Mouse (Mus musculus) c-Kit-positive CD71-positive TER-119-negative erythroid progenitor cells, embryonic 14.5 days (primary cell): ENCODE data around the gene Sf3b4.
"Not testable (repeated sequence)": the region's sequence is repeated elsewhere in the genome, so short reads cannot be mapped to it uniquely, and the experiment has no call there.

Experiments
- DNase-seq: peaks from one replicate; pipeline ENCODE4 v3.0.0-alpha.2; 2013; ENCODE audit warnings: low read depth

Sf3b4 gene

GRCm38 (mm10) chr3:96173185-96173584, 1.1 kb downstream of the Sf3b4 start:
- no peak for DNase-seq

- not testable (repeated sequence) for DNase-seq
These were observed 1.9 kb downstream of the Sf3b4 start for GRCm38 (mm10) chr3:96174042-96174441.

GRCm38 (mm10) chr3:96175251-96175650, 3.1 kb downstream of the Sf3b4 start:
- no peak for DNase-seq

GRCm38 (mm10) chr3:96178427-96178826, 6.3 kb downstream of the Sf3b4 start:
- DNase-seq = no peak

- no peak for DNase-seq
These were observed 6.8 kb downstream of the Sf3b4 start for GRCm38 (mm10) chr3:96178902-96179301.

- no peak for DNase-seq
These were observed 7.4 kb downstream of the Sf3b4 start for GRCm38 (mm10) chr3:96179531-96179930.

- no peak for DNase-seq
These were observed 8.8 kb downstream of the Sf3b4 start, which contains the start of gene Sv2a for GRCm38 (mm10) chr3:96180727-96181477. Gene Sv2a (plus strand): TSS chr3:96181151.

- no peak for DNase-seq
These were observed 9.6 kb downstream of the Sf3b4 start for GRCm38 (mm10) chr3:96181510-96182381.

- no peak for DNase-seq
These were observed 10.2 kb downstream of the Sf3b4 start for GRCm38 (mm10) chr3:96182382-96182776.

GRCm38 (mm10) chr3:96192977-96193376, 20.8 kb downstream of the Sf3b4 start:
- no peak for DNase-seq

- no peak for DNase-seq
These were observed 22.8 kb downstream of the Sf3b4 start for GRCm38 (mm10) chr3:96194966-96195365.

GRCm38 (mm10) chr3:96195616-96196313, 23.6 kb downstream of the Sf3b4 start:
- DNase-seq = no peak

- no peak for DNase-seq
These were observed 24.5 kb downstream of the Sf3b4 start for GRCm38 (mm10) chr3:96196437-96197128.

GRCm38 (mm10) chr3:96197129-96197749, 25.1 kb downstream of the Sf3b4 start:
- DNase-seq = peak; percentile 81

GRCm38 (mm10) chr3:96198181-96198580, 26.0 kb downstream of the Sf3b4 start:
- peak; percentile 44 for DNase-seq

- DNase-seq = not testable (repeated sequence)
These were observed 26.6 kb downstream of the Sf3b4 start for GRCm38 (mm10) chr3:96198601-96199251.

GRCm38 (mm10) chr3:96199731-96200130, 27.6 kb downstream of the Sf3b4 start:
- DNase-seq = no peak

- DNase-seq = no peak
These were observed 35.7 kb downstream of the Sf3b4 start for GRCm38 (mm10) chr3:96207819-96208218.

GRCm38 (mm10) chr3:96209242-96209641, 37.1 kb downstream of the Sf3b4 start:
- no peak for DNase-seq

GRCm38 (mm10) chr3:96219191-96219641, 47.1 kb downstream of the Sf3b4 start:
- DNase-seq = no peak

- peak; percentile 82 for DNase-seq
These were observed 47.6 kb downstream of the Sf3b4 start, which contains the start of the genes Bola1 and Hist2h2ab for GRCm38 (mm10) chr3:96219661-96220130. Gene Bola1 (minus strand): TSS chr3:96219709. Gene Hist2h2ab (plus strand): TSS chr3:96219865.
